In genomic region chr1:52502296-52502695, GRCm38 (mm10) we compare ENCODE assay signal across 19 mouse cellular contexts. TPM values are rescaled to one million over a fixed set of nuclear protein-coding genes. Genes with fewer than 3 reads are reported as not detected.
DNase-seq lines count a peak whose midpoint lies in the region; ATAC-seq and TF ChIP-seq lines count a peak whose summit lies in the region.
"Had no signal": no experiment of that assay in that cellular context is flagged by ENCODE, and none has a peak within 500 bp of the region (broad histone marks: within the 10 kb centered on the region; RNA-seq: fewer than 3 reads in every experiment).

No protein-coding gene starts in this region.

- peaks cover 4% of the 10 kb centered on the region for H3K4me1 ChIP-seq in heart, adult 2 months (ENCODE audit: control insufficient read depth, insufficient read depth, low read length)
- H3K4me1 ChIP-seq in heart, embryonic 12.5 days (replicated peaks) = 0 out of 2 replicates have a peak, but pooled peaks cover 2% of the 10 kb centered on the region
- H3K4me1 ChIP-seq in lung, embryonic 15.5 days = peaks cover 12% of the 10 kb centered on the region; the same call in 1 of the 2 replicates
- 0 out of 2 replicates have a peak, but pooled peaks cover 7% of the 10 kb centered on the region for H3K4me1 ChIP-seq in embryonic fibroblast, embryonic 13.5 days (ENCODE audit: control insufficient read depth, insufficient read depth, low read length)
- H3K4me1 ChIP-seq in stomach, postnatal 0 days (replicated peaks; ENCODE audit: control insufficient read depth, insufficient read depth) = no peaks in the 10 kb centered on the region
- H3K4me1 ChIP-seq in hindbrain, embryonic 11.5 days (replicated peaks; ENCODE audit: control insufficient read depth, insufficient read depth, low read length) = no peaks in the 10 kb centered on the region

- H3K9me3 ChIP-seq in heart, embryonic 12.5 days (replicated peaks) = no peaks in the 10 kb centered on the region
- no peaks in the 10 kb centered on the region for H3K9me3 ChIP-seq in lung, embryonic 15.5 days
- H3K9me3 ChIP-seq in stomach, postnatal 0 days (ENCODE audit: control insufficient read depth, low read length) = no peaks in the 10 kb centered on the region
- no peaks in the 10 kb centered on the region for H3K9me3 ChIP-seq in hindbrain, embryonic 11.5 days (ENCODE audit: control insufficient read depth, low read length)
- H3K9me3 ChIP-seq: midbrain, embryonic 15.5 days; neural tube, embryonic 15.5 days had no signal

- no peak for TF ChIP-seq CTCF in heart, adult 2 months (IDR thresholded peaks at IDR 0.05)
- no peak for TF ChIP-seq CTCF in embryonic fibroblast, embryonic 13.5 days (IDR thresholded peaks at IDR 0.05; ENCODE audit: borderline replicate concordance, insufficient read depth, low read length)
- TF ChIP-seq CTCF in stomach, postnatal 0 days (IDR thresholded peaks at IDR 0.05; ENCODE audit: low read depth) = no peak

- H3K36me3 ChIP-seq in heart, adult 2 months (ENCODE audit: control insufficient read depth, insufficient read depth, low read length) = no peaks in the 10 kb centered on the region
- no peaks in the 10 kb centered on the region for H3K36me3 ChIP-seq in heart, embryonic 12.5 days
- H3K36me3 ChIP-seq in lung, embryonic 15.5 days = no peaks in the 10 kb centered on the region
- no peaks in the 10 kb centered on the region for H3K36me3 ChIP-seq in stomach, postnatal 0 days (ENCODE audit: control insufficient read depth, insufficient read depth, low read length)
- H3K36me3 ChIP-seq in hindbrain, embryonic 11.5 days (ENCODE audit: control insufficient read depth, insufficient read depth, low read length) = no peaks in the 10 kb centered on the region
- H3K36me3 ChIP-seq: midbrain, embryonic 15.5 days; neural tube, embryonic 15.5 days had no signal

- TF ChIP-seq EP300 in heart, adult 2 months (IDR thresholded peaks at IDR 0.05; ENCODE audit: insufficient read depth, low read depth, low read length) = no peak
- no peak for TF ChIP-seq EP300 in stomach, postnatal 0 days (optimal IDR thresholded peaks at IDR 0.05)

- no peak for ATAC-seq in heart, embryonic 12.5 days (ENCODE audit: insufficient number of reproducible peaks, low FRiP score)
- ATAC-seq in lung, embryonic 15.5 days (ENCODE audit: borderline replicate concordance, extremely low read depth, low FRiP score, low TSS enrichment) = no peak
- ATAC-seq in stomach, postnatal 0 days (ENCODE audit: low FRiP score, low TSS enrichment) = no peak
- no peak for ATAC-seq in hindbrain, embryonic 11.5 days (ENCODE audit: low FRiP score)
- ATAC-seq: hindbrain, embryonic 16.5 days; intestine, embryonic 16.5 days; midbrain, embryonic 15.5 days had no signal

- H3K79me2 ChIP-seq in heart, adult 2 months (replicated peaks; ENCODE audit: control insufficient read depth, insufficient read depth, low read length) = no peaks in the 10 kb centered on the region

- no peak for DNase-seq in heart, adult 2 months
- no peak for DNase-seq in lung, postnatal 14 days
- DNase-seq in stomach, postnatal 0 days (ENCODE audit: low spot score) = no peak
- DNase-seq in hindbrain, embryonic 11.5 days (ENCODE audit: low spot score) = no peak
- DNase-seq: adrenal gland, adult 2 months; embryo, embryonic 11 days; gastrocnemius, postnatal 25 days; heart, postnatal 14 days; right cerebral cortex, postnatal 14 days had no signal

- no peaks in the 10 kb centered on the region for H3K27me3 ChIP-seq in heart, adult 2 months (ENCODE audit: control insufficient read depth, insufficient read depth, low read length)
- H3K27me3 ChIP-seq in heart, embryonic 12.5 days (replicated peaks) = no peaks in the 10 kb centered on the region
- H3K27me3 ChIP-seq in lung, embryonic 15.5 days = no peaks in the 10 kb centered on the region
- no peaks in the 10 kb centered on the region for H3K27me3 ChIP-seq in stomach, postnatal 0 days (ENCODE audit: control insufficient read depth, insufficient read depth, low read length)
- no peaks in the 10 kb centered on the region for H3K27me3 ChIP-seq in hindbrain, embryonic 11.5 days (ENCODE audit: control insufficient read depth, insufficient read depth, low read length)
- H3K27me3 ChIP-seq: midbrain, embryonic 15.5 days; neural tube, embryonic 15.5 days had no signal

- peak overlapping the region; percentile 10; the same call in 1 of the 2 replicates for H3K27ac ChIP-seq in heart, adult 2 months
- no peak overlapping the region for H3K27ac ChIP-seq in heart, embryonic 12.5 days (ENCODE audit: poor library complexity, severe bottlenecking)
- peak overlapping the region; percentile 62 for H3K27ac ChIP-seq in lung, embryonic 15.5 days
- peak overlapping the region; percentile 32; the same call in 1 of the 2 replicates for H3K27ac ChIP-seq in embryonic fibroblast, embryonic 13.5 days (ENCODE audit: insufficient read depth, low read length)
- H3K27ac ChIP-seq in stomach, postnatal 0 days (replicated peaks) = 0 out of 2 replicates have a peak overlapping the region, but pooled peaks have one; percentile 24
- H3K27ac ChIP-seq in hindbrain, embryonic 11.5 days (ENCODE audit: low read depth, low read length) = no peak overlapping the region
- H3K27ac ChIP-seq: midbrain, embryonic 15.5 days; neural tube, embryonic 15.5 days had no signal

- no peak for TF ChIP-seq POLR2A in heart, adult 2 months (IDR thresholded peaks at IDR 0.05; ENCODE audit: insufficient read depth, low read depth, low read length)
- TF ChIP-seq POLR2A in embryonic fibroblast, embryonic 13.5 days (IDR thresholded peaks at IDR 0.05; ENCODE audit: low read depth, low read length) = no peak

- WGBS in heart, adult 2 months = 46% methylated on average over 4 of the region's 4 CpGs
- 62% methylated on average over 4 of the region's 4 CpGs for WGBS in heart, embryonic 12.5 days
- 40% methylated on average over 4 of the region's 4 CpGs for WGBS in lung, embryonic 15.5 days
- 49% methylated on average over 4 of the region's 4 CpGs for whole genome bisulfite sequencing in stomach, postnatal 0 days
- WGBS in hindbrain, embryonic 11.5 days = 84% methylated on average over 4 of the region's 4 CpGs

- no peak overlapping the region for H3K4me3 ChIP-seq in heart, adult 2 months
- no peak overlapping the region for H3K4me3 ChIP-seq in heart, embryonic 12.5 days
- H3K4me3 ChIP-seq in lung, embryonic 15.5 days = no peak overlapping the region
- H3K4me3 ChIP-seq in embryonic fibroblast, embryonic 13.5 days (ENCODE audit: insufficient read depth, low read length) = no peak overlapping the region
- H3K4me3 ChIP-seq in stomach, postnatal 0 days (ENCODE audit: low read depth, low read length) = no peak overlapping the region
- no peak overlapping the region for H3K4me3 ChIP-seq in hindbrain, embryonic 11.5 days (ENCODE audit: low read depth, low read length)
- H3K4me3 ChIP-seq: midbrain, embryonic 15.5 days; myocyte; neural tube, embryonic 15.5 days had no signal

- H3K9ac ChIP-seq in heart, adult 2 months (ENCODE audit: low read depth, low read length) = no peak overlapping the region
- no peak overlapping the region for H3K9ac ChIP-seq in heart, embryonic 12.5 days
- H3K9ac ChIP-seq in lung, embryonic 15.5 days = no peak overlapping the region
- no peak overlapping the region for H3K9ac ChIP-seq in stomach, postnatal 0 days (ENCODE audit: low read length)
- no peak overlapping the region for H3K9ac ChIP-seq in hindbrain, embryonic 11.5 days (ENCODE audit: low read depth, low read length)
- H3K9ac ChIP-seq: lung, embryonic 14.5 days; midbrain, embryonic 15.5 days; neural tube, embryonic 15.5 days had no signal

- H3K4me2 ChIP-seq in heart, embryonic 12.5 days = no peak overlapping the region
- peak overlapping the region; percentile 11; the same call in 1 of the 2 replicates for H3K4me2 ChIP-seq in lung, embryonic 15.5 days
- no peak overlapping the region for H3K4me2 ChIP-seq in stomach, postnatal 0 days (replicated peaks; ENCODE audit: low read depth)
- H3K4me2 ChIP-seq in hindbrain, embryonic 11.5 days (replicated peaks; ENCODE audit: low read depth, low read length) = no peak overlapping the region
- H3K4me2 ChIP-seq: liver, embryonic 11.5 days; midbrain, embryonic 15.5 days; neural tube, embryonic 15.5 days had no signal

- intact Hi-C loops in heart, adult 2 months (cut with DNase I) = no loop called here

RNA-seq across cellular contexts. Expression of gene Nab1, which starts 1.8 kb away (rescaled TPM):
- 10 to 100 TPM; 23.1 to 25.1 TPM for total RNA-seq in heart, adult 2 months (2021)
- 6.9 and 11.3 TPM in 2 replicates for polyA plus RNA-seq in heart, adult 2 months (2012; rRNA removed)
- 29.3 and 32.7 TPM in 2 replicates for polyA plus RNA-seq in heart, embryonic 12.5 days (2016; fragmentation: Nextera tagmentation; extraction: Ambion mirVana)
- 22.6 and 26.3 TPM in 2 replicates for polyA plus RNA-seq in lung, embryonic 15.5 days (2015; fragmentation: Nextera tagmentation; extraction: Ambion mirVana)
- 55.1 and 75.8 TPM in 2 replicates for polyA plus RNA-seq in embryonic fibroblast, embryonic 13.5 days (2011; ENCODE audit: insufficient read length, low read depth, missing spikeins)
- polyA plus RNA-seq in stomach, postnatal 0 days (2015; fragmentation: Nextera tagmentation; extraction: Ambion mirVana) = 13.5 and 14.5 TPM in 2 replicates
- polyA plus RNA-seq in hindbrain, embryonic 11.5 days (2014; fragmentation: Nextera tagmentation; extraction: Ambion mirVana) = 9.2 and 10.0 TPM in 2 replicates

Comparison
In these comparisons a context has a peak if more than half of its experiments do, and no peak if none do; other contexts are left out.
1. H3K27ac ChIP-seq: peak in heart, adult 2 months (single experiment), lung, embryonic 15.5 days (single experiment), embryonic fibroblast, embryonic 13.5 days (single experiment) and stomach, postnatal 0 days (single experiment); none in heart, embryonic 12.5 days (single experiment) and hindbrain, embryonic 11.5 days (single experiment).